Mouse (Mus musculus): ENCODE results near the gene Syt1. TPM values are rescaled to one million over a fixed set of nuclear protein-coding genes. Genes with fewer than 3 reads are reported as not detected.

Syt1 gene
- polyA plus RNA-seq, 1 experiment from 2014 or later = 16.9 TPM

- Histone ChIP-seq H3K4me2 (ENCODE audit: low read depth, low read length, severe bottlenecking) (no peak overlapping the region), H3K9ac (ENCODE audit: low read length) (no peak overlapping the region), H3K36me3 (ENCODE audit: control insufficient read depth, insufficient read depth, low read length) (no peaks in the 10 kb centered on the region), H3K4me3 (ENCODE audit: low read depth, low read length) (no peak overlapping the region), H3K9me3 (ENCODE audit: control insufficient read depth, low read length) (no peaks in the 10 kb centered on the region), H3K27me3 (ENCODE audit: control insufficient read depth, insufficient read depth, low read length) (no peaks in the 10 kb centered on the region), H3K4me1 (replicated peaks; ENCODE audit: control insufficient read depth, insufficient read depth, low read length) (no peaks in the 10 kb centered on the region), H3K27ac (ENCODE audit: low read depth, low read length) (no peak overlapping the region)
- 88% methylated on average over 2 of the region's 2 CpGs for WGBS
- DNase-seq (ENCODE audit: low spot score) = no peak
- no peak for ATAC-seq (replicated peaks; ENCODE audit: low FRiP score)
These were observed 554.9 kb downstream of the Syt1 start for GRCm38 (mm10) chr10:108455883-108456282.

GRCm38 (mm10) chr10:108455204-108455603, 555.6 kb downstream of the Syt1 start:
- no peak overlapping the region for H3K4me2 ChIP-seq (ENCODE audit: low read depth, low read length, severe bottlenecking)
- ATAC-seq (replicated peaks; ENCODE audit: low FRiP score) (no peak), DNase-seq (ENCODE audit: low spot score) (no peak)
- H3K36me3 ChIP-seq (ENCODE audit: control insufficient read depth, insufficient read depth, low read length) = no peaks in the 10 kb centered on the region
- H3K4me3 ChIP-seq (ENCODE audit: low read depth, low read length) = no peak overlapping the region
- H3K27ac ChIP-seq (ENCODE audit: low read depth, low read length) = no peak overlapping the region
- WGBS = 83% methylated on average over 10 of the region's 10 CpGs
- no peaks in the 10 kb centered on the region for H3K9me3 ChIP-seq (ENCODE audit: control insufficient read depth, low read length)
- no peaks in the 10 kb centered on the region for H3K4me1 ChIP-seq (replicated peaks; ENCODE audit: control insufficient read depth, insufficient read depth, low read length)
- H3K27me3 ChIP-seq (ENCODE audit: control insufficient read depth, insufficient read depth, low read length) = no peaks in the 10 kb centered on the region
- no peak overlapping the region for H3K9ac ChIP-seq (ENCODE audit: low read length)

- H3K36me3 ChIP-seq (ENCODE audit: control insufficient read depth, insufficient read depth, low read length) = no peaks in the 10 kb centered on the region
- 94% methylated on average over 11 of the region's 11 CpGs for WGBS
- no peak overlapping the region for H3K9ac ChIP-seq (ENCODE audit: low read length)
- ATAC-seq (replicated peaks; ENCODE audit: low FRiP score) (no peak), DNase-seq (ENCODE audit: low spot score) (no peak)
- no peak overlapping the region for H3K27ac ChIP-seq (ENCODE audit: low read depth, low read length)
- H3K27me3 ChIP-seq (ENCODE audit: control insufficient read depth, insufficient read depth, low read length) = no peaks in the 10 kb centered on the region
- no peak overlapping the region for H3K4me2 ChIP-seq (ENCODE audit: low read depth, low read length, severe bottlenecking)
- no peaks in the 10 kb centered on the region for H3K4me1 ChIP-seq (replicated peaks; ENCODE audit: control insufficient read depth, insufficient read depth, low read length)
- H3K4me3 ChIP-seq (ENCODE audit: low read depth, low read length) = no peak overlapping the region
- H3K9me3 ChIP-seq (ENCODE audit: control insufficient read depth, low read length) = no peaks in the 10 kb centered on the region
These were observed 556.1 kb downstream of the Syt1 start for GRCm38 (mm10) chr10:108454691-108455117.

GRCm38 (mm10) chr10:108453561-108453960, 557.2 kb downstream of the Syt1 start:
- DNase-seq (ENCODE audit: low spot score) (no peak), ATAC-seq (replicated peaks; ENCODE audit: low FRiP score) (no peak)
- Histone ChIP-seq H3K9ac (ENCODE audit: low read length) (no peak overlapping the region), H3K36me3 (ENCODE audit: control insufficient read depth, insufficient read depth, low read length) (no peaks in the 10 kb centered on the region), H3K4me1 (replicated peaks; ENCODE audit: control insufficient read depth, insufficient read depth, low read length) (no peaks in the 10 kb centered on the region), H3K27ac (ENCODE audit: low read depth, low read length) (no peak overlapping the region), H3K4me3 (ENCODE audit: low read depth, low read length) (no peak overlapping the region), H3K9me3 (ENCODE audit: control insufficient read depth, low read length) (no peaks in the 10 kb centered on the region), H3K4me2 (ENCODE audit: low read depth, low read length, severe bottlenecking) (no peak overlapping the region), H3K27me3 (ENCODE audit: control insufficient read depth, insufficient read depth, low read length) (no peaks in the 10 kb centered on the region)
- 56% methylated on average over 2 of the region's 2 CpGs for WGBS

- Histone ChIP-seq H3K4me2 (ENCODE audit: low read depth, low read length, severe bottlenecking) (no peak overlapping the region), H3K4me1 (replicated peaks; ENCODE audit: control insufficient read depth, insufficient read depth, low read length) (no peaks in the 10 kb centered on the region), H3K4me3 (ENCODE audit: low read depth, low read length) (no peak overlapping the region), H3K9me3 (ENCODE audit: control insufficient read depth, low read length) (no peaks in the 10 kb centered on the region), H3K36me3 (ENCODE audit: control insufficient read depth, insufficient read depth, low read length) (no peaks in the 10 kb centered on the region), H3K27ac (ENCODE audit: low read depth, low read length) (no peak overlapping the region), H3K9ac (ENCODE audit: low read length) (no peak overlapping the region), H3K27me3 (ENCODE audit: control insufficient read depth, insufficient read depth, low read length) (no peaks in the 10 kb centered on the region)
- 94% methylated on average over 9 of the region's 9 CpGs for WGBS
- ATAC-seq (replicated peaks; ENCODE audit: low FRiP score) (no peak), DNase-seq (ENCODE audit: low spot score) (no peak)
These were observed 558.4 kb downstream of the Syt1 start for GRCm38 (mm10) chr10:108452421-108452820.

- Histone ChIP-seq H3K4me2 (ENCODE audit: low read depth, low read length, severe bottlenecking) (no peak overlapping the region), H3K9ac (ENCODE audit: low read length) (no peak overlapping the region), H3K9me3 (ENCODE audit: control insufficient read depth, low read length) (no peaks in the 10 kb centered on the region), H3K4me1 (replicated peaks; ENCODE audit: control insufficient read depth, insufficient read depth, low read length) (0 out of 2 replicates have a peak, but pooled peaks cover 2% of the 10 kb centered on the region), H3K36me3 (ENCODE audit: control insufficient read depth, insufficient read depth, low read length) (no peaks in the 10 kb centered on the region), H3K27me3 (ENCODE audit: control insufficient read depth, insufficient read depth, low read length) (no peaks in the 10 kb centered on the region), H3K4me3 (ENCODE audit: low read depth, low read length) (no peak overlapping the region), H3K27ac (ENCODE audit: low read depth, low read length) (no peak overlapping the region)
- DNase-seq (ENCODE audit: low spot score) (no peak), ATAC-seq (replicated peaks; ENCODE audit: low FRiP score) (no peak)
- WGBS = 95% methylated on average over 8 of the region's 8 CpGs
These were observed 559.3 kb downstream of the Syt1 start for GRCm38 (mm10) chr10:108451516-108451915.

- Histone ChIP-seq H3K9me3 (ENCODE audit: control insufficient read depth, low read length) (no peaks in the 10 kb centered on the region), H3K27me3 (ENCODE audit: control insufficient read depth, insufficient read depth, low read length) (no peaks in the 10 kb centered on the region), H3K36me3 (ENCODE audit: control insufficient read depth, insufficient read depth, low read length) (no peaks in the 10 kb centered on the region), H3K4me1 (replicated peaks; ENCODE audit: control insufficient read depth, insufficient read depth, low read length) (0 out of 2 replicates have a peak, but pooled peaks cover 2% of the 10 kb centered on the region), H3K27ac (ENCODE audit: low read depth, low read length) (no peak overlapping the region), H3K4me3 (ENCODE audit: low read depth, low read length) (no peak overlapping the region), H3K9ac (ENCODE audit: low read length) (no peak overlapping the region), H3K4me2 (ENCODE audit: low read depth, low read length, severe bottlenecking) (no peak overlapping the region)
- DNase-seq (ENCODE audit: low spot score) (no peak), ATAC-seq (replicated peaks; ENCODE audit: low FRiP score) (no peak)
- WGBS = 94% methylated on average over 4 of the region's 4 CpGs
These were observed 560.4 kb downstream of the Syt1 start for GRCm38 (mm10) chr10:108450401-108450800.

GRCm38 (mm10) chr10:108448421-108448820, 562.4 kb downstream of the Syt1 start:
- no peak for ATAC-seq (replicated peaks; ENCODE audit: low FRiP score)
- Histone ChIP-seq H3K4me3 (ENCODE audit: low read depth, low read length) (no peak overlapping the region), H3K4me1 (replicated peaks; ENCODE audit: control insufficient read depth, insufficient read depth, low read length) (peaks cover 2% of the 10 kb centered on the region; the same call in 1 of the 2 replicates), H3K9ac (ENCODE audit: low read length) (no peak overlapping the region), H3K9me3 (ENCODE audit: control insufficient read depth, low read length) (no peaks in the 10 kb centered on the region), H3K27ac (ENCODE audit: low read depth, low read length) (no peak overlapping the region), H3K4me2 (ENCODE audit: low read depth, low read length, severe bottlenecking) (no peak overlapping the region), H3K27me3 (ENCODE audit: control insufficient read depth, insufficient read depth, low read length) (no peaks in the 10 kb centered on the region), H3K36me3 (ENCODE audit: control insufficient read depth, insufficient read depth, low read length) (no peaks in the 10 kb centered on the region)
- WGBS = 87% methylated on average over 11 of the region's 11 CpGs
- DNase-seq (ENCODE audit: low spot score) = no peak
